Mouse (Mus musculus) ovary, postnatal 36 days (tissue): ENCODE measurements around the gene Trak1.

Source experiments
- DNase-seq: peaks from one replicate; pipeline ENCODE4 v3.0.0; 2022; ENCODE audit warnings: low spot score, mixed read lengths

The Trak1 gene

DNA sequence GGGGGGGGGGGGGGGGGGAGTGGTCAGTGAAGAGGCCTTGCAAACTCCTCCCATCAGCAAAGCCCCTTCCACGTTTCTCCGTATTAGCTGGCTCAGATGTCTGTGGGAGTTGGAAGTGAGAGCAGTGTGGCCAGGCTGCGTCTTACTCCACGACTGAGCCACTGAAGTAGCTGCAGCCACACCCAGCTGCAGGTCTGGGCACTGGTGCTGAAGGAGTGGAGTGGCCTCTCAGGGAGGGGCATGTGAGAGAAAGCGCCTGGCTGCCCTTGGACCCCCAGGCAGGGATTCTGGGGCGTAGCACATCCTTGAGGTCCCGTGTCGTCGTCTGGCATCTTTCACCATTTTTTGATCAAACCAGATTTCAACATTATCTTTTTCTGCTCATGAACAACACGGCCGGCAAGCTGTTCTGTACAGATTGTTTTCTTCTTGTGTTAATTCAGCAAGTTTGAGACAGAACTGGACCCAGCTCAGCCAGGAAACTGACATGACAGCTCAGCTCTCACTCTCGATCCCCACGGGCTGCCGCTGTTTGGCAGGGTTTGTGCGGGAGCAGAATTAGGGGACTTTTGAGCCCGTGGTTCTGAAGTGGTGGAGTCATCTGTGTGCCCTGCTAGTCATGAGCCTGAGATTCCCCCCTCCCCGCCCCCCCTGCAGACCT is 100.9 kb downstream of the Trak1 start:
- DNase-seq = no peak

DNA sequence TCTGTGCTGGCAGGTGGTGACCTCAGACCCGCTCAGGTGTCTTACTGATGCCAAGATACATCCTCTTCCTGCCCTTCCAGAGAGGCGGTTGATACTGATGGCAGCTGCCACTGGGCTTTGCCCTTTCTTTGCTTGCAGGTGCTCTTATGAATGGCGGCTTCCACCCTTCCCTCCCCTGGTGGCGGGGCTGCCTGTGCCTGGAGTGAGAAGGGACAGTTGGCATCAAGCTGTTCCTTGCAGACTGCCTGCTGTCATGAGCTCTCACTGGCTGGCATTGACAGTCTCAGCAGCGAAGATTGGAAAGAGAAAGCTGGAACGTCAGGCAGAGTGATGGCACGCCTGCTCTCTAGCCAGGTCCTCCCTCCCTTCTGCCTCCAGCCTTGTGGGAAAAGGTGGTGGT is 101.5 kb downstream of the Trak1 start:
- no peak for DNase-seq

DNA sequence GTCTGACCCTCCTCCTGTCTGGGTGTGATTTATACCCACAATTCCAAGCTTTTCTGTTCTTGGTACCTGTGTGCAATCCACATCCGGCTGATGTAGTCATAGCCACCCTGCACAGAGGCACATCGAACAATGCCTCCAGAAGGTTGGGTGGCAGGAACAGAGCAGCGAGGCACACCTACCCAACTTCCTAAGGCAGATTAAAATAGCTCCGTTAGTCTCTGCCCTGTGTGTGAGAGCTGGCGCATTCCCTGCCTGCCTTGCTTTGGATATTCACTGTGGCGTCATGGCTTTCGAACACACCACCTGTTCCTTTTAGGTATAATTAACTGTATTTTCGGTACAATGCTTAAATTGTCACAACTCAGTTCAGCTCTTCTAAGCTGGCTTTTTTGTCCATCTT is 103.3 kb downstream of the Trak1 start:
- no peak for DNase-seq

DNA sequence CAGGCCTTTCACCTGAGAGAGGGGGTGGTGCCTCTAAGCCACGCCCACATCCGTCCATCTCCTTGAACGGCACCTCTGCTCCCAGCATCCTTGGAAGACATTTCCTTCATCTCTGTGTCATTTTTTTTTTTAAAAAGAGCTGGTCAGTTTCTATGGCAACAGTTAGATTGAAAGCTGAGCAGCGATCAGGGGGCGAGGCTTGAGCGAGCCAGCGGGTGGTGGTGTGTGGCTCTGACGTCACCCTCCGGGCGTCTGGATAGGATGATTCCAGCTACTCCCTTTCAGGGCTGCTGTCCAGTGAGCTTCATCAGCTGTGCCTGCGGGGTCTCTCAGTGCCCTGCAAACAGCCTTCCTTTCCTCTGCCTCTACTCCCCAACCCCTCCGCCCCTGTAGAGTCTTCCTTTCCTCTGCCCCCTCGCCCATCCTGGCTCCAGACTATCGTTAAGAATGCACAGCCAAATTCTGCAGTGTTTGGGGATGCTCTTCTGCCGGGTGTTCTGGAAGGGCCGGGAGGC is 105.9 kb downstream of the Trak1 start:
- DNase-seq = peak; percentile 48

DNA sequence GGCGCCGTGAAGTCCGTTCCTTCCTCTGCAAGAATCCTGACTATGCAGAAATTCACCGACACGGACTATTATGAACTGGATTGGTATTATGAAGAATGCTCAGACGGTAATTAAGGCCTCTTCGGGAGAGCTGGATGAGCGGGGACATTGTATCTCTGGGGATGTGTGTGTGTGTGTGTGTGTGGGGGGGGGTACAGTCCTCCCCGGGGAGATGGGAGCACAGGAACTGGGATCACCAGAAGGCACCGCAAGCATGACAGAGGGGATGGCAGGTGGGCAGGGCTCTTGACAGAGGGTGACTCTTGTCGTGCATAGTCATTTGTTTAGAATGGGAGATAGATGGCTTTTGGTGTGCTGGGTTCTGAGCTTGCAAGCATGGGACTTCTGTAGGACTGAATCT is 106.4 kb downstream of the Trak1 start:
- no peak for DNase-seq

DNA sequence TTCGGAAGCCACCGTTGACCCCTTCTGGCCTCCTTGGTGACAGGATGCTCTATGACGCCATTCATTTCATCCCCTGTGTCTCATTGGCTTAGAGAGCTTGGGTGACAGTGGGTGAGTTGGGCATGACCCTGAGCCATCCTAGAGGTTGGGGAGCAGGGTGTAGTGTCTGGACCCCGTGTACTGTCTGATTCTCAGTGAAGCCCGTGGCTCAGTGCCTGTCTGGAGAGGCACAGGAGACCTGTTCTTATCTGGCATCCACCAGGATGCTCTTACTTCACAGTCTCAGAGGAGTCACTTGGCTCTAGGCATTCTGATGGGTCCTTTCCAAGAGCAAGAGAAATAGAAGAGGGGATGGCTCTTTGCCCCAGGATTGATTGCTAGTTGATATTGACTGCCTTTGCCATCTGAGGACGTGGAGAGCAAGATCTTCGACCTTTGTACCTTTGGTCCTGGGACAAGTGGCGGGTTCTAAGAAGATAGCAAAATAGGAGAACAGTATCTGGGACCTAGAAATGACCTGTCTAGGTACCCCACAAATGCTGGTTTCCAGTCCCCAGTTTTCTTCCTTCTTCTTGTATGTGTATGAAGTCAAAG is 107.9 kb downstream of the Trak1 start:
- DNase-seq = no peak

DNA sequence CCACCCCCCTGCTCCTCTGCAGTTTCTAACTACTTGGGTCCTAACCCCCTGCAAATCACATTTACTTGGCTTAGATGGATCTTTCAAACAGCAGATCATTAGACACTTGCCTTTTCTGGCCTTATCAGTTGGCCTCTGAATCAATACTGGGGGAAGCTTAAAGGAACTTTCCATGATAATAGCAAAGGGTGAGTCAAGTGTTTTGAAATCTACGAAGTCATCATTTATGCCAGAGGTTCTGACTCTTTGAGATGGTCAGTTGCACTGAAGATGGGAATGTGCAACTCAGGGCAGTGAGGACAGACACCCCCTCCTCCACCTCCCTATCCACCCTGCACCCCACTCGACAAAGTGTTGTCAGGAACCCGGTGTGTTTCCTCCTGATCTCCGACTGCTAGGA is 108.5 kb downstream of the Trak1 start:
- DNase-seq = no peak

DNA sequence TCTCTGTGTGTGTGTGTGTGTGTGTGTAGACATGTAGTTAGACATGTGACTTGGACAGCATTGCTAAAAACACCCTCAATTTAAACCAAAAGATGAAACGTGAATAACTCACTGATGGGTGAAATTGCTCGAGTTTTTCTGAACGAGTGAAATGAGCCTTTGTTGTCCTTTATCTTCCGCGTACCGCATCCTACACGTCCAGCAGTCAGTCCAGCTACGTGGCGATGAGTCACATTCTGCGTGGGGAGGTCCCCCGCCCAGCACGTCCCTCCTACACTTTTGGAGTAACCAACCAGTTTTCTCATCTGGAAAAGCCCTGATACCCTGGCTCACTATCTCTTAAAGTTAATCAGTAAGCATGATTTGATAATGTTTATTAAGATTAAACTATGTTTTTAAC is 116.9 kb downstream of the Trak1 start:
- DNase-seq = no peak

DNA sequence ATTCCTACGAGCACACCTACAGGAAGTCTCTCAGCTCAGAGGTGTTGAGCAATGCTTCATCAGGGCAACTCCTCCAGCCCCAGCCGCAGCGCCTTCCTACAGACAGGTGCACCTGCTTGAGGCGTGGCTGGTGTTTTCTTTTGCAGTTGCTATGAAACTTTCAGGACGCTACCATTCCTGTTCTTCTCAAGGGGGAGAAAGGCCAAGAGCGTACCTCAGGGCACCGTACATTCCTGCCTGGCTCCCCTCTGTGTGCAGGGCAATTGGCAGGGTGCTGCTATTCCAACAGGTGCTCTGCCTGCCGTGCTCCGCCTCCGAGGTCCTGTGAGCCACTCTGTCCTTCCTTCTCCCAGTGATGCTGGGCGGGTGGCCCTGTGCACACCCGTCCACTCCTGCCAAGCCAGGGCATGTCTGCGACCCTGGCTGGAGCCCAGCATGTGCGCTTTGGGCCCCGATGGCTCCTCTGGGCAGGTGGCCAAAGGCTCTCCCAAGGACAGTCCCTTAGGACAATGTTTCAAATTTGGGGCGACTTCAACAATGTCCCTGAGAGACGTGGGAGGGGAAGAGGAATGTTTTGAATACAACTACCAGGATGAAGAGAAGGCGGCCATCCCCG is 118.4 kb downstream of the Trak1 start:
- DNase-seq = peak; percentile 80

DNA sequence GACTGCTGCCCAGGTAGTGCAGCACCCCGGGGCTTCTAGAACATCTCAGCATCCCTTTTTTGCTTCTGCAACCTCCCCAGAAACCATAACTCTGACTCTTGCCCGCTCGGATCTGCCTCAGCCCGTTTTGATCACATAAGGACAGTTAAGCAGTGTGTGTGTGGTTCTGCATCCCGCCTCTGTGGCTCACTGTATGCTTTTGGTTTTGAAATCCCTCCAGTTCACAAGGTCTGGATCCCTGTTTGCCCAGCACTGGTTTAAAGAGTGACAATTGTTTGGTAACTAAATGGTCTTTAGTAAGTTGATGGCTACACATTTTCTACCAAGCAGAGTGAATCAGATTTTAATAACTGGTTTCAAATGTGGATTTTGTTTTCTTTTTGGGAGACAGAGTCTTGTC is 119.2 kb downstream of the Trak1 start:
- DNase-seq = no peak

DNA sequence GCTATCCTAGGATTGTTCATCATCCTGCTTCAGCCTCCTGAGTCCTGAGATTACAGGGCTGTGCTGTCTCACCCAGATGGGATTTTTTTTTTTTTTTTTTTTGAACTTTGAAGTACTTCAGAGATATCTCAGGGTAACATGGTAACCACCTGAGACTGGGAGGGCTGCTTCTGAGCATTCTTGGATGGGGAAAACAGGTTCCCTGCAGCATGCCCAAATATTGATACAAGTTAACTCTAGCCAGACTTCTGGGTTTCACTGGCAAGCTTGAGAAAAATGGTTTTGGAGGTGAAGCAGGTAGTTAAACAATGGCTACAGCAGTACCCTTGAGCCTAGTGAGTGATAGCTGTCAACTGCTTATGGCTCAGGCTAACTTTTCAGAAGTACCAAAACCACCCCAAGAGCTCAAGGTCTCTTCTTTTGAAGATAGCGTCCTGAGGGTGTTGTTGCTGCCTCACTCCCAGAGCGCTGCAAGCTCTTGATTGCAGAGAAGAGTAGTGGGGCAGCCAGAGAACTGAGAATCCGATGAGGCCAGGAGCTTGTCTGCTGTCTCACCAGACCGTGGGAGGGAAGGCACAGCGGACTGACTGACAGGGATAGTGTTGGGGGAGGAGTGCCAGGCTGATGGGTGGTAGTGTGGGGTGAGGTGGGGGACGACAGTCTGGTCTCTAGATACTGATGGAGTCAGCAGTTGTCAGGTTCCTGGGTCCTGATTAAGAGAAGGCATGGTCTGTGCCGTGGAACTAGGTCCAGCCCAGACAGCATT is 119.8 kb downstream of the Trak1 start:
- no peak for DNase-seq

DNA sequence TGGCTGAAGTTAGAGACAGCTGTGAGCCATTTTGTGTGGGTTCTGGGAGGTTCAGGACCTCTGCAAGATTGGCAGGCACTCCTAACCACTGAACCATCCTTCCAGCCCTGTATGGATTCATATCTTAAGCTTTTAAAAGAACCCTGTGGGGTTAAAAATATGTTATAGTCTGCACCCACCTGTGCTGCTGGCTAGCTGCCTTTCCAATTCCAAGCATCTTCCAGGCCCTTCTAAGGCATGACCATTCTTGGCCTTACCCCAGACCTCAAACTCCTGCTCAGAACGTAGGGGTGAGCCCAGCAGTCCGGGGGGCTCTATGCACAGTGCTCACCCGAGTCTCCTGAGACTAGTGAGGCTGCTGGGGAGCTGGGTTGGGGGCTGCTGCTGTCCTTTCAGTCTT is 121.7 kb downstream of the Trak1 start:
- DNase-seq = no peak

DNA sequence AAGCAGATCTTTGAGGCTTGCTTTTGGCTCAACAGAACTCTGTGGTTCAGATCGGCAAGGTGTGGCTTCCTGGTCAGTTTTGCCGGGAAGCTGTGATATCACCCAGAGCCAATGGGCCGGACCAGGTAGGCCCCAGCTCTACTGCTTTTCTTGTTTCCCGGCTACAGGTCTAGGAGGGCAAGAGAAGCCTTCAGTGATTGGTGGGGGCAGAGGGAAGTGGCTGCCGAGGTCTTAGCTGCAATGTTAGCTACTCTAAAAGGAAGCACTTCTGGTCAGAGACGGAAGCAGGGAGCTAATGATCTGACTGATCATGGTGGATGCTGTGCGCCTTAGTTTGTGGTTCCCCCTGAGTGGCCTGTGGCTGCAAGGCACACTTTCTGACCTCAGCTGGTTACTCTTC is 122.3 kb downstream of the Trak1 start:
- no peak for DNase-seq

DNA sequence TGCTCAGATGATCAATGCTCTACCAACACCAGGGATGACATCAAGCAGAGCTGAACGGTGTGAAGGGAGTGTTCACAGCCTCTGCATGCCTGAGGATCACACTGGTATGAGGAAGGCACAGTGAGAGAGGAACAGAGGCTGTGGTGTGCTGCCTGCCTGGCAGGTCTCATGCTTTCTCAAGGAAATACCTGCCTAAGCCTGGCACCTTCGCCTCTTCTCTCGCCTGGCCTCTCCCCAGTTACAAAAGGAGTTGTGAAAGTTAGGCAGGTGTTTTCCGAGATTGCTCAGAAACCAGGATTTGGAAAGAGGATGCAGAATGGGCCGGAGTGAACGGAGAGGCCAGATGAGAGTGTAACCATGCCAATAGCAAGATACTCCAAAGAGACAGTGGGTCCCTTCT is 123.5 kb downstream of the Trak1 start:
- DNase-seq = no peak

DNA sequence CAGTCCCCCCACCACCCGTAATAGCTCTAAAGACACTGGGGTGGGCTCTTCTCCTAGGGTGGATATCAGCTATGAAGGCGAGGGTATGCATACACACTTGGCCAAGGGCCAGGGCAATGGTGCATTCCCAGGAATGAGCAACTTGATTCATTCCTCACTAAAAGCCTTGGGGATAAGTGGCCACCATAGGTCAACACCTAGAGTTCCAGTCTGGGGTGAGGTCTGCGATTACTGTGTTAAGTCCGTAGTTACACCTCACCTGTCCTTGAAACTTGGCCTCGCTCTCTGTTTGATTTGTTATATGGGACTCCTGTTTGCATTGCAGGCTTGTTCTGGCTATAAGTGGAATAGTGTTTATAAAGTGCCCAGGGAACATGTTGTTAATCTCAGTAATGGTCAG is 125.1 kb downstream of the Trak1 start:
- no peak for DNase-seq

DNA sequence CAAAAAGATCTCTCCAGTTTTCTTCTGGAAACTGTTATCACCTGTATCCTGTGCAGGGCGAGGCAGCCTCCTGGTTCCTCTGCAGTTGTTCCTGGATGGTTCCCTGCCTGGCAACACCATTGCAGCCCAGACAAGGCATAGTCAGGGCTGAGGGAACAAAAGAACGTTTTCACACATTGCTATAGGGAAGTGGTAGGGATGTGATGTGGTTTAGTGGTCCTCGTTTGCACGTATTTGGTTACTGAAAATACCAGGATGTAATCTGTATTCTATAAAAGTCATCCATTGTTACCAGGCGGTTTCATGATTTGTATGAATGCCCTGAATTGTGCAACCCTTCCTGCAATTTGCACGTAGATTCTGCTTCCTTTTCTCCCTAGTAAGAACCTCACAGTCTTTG is 126.3 kb downstream of the Trak1 start:
- DNase-seq = no peak

DNA sequence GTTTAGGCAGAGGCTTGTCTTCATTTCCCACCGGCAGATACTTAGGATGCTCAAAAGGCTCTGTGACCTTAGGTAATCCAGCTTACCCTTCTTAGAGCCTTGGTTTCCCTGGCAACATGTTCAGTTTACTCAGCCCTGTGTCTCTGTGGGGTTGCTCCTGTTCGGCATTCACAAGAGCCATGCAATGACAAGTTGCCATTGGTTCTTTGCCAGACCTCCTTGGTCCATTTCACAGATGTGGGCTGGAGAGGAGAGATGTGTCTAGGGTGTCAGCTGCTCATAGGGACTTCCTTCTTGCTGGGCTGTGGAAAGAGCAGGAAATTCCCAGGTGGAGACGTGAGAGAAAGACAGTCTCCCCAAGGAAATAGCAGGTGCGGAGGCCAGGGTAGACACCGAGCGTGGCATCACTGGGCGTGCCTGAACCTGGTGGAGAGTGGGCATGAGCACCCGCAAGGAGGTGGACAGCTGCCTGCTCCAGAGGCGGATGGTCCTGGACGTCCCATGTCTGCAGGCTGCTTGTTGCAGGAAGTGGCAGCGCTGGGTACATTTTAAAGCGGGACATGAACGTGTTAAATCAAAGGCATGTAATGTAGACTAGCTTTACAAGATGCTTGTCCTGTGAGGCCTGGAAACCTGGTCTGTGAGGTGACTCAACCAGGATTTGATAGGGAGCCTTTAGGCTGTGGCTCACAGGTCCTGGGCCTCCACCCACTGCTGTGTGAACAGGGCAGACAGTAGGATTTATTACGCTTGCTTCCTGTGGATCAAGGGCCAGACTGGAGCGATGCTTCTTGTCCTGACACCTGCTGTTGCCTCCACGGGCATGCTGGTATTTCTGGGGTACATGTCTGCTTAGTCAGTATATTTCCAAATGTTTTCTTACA is 127.2 kb downstream of the Trak1 start:
- DNase-seq = no peak

DNA sequence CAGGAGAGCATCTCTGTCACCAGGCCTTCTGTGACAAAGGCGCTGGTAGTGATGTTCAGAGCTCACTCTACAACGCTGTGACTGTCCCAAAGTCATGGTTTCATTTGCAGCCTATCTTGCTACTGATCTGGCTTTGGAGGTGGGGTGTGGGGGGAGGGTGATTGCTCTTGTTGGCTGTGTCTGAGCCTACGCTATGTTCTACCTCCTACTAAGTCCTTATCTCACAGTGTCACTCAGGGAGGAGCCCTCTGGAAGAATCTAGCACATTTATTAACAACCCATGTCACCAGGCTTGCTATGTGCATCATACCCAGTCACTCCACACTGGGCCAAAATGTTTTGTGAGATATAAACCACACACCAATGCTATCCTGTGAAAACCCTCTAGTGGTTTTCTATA is 129.1 kb downstream of the Trak1 start:
- no peak for DNase-seq

DNA sequence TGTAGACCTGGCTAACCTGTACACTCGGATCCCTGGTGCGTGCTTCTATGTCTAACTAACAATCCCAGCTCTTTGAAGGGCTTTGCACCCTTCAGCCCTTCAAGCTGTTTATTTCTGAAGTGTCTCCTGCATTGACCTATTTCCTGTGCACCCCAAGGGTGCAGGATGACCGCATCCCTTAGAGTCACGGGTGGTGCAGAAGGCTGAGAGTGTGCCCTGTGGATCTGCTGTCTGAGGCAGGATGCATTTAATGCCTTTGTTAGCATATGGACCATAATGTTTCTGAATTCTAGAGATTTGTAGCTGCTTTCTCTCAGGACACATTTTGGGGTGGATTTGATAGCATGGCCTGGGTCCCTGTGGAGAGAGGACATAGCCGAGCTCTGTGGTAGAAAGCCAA is 129.6 kb downstream of the Trak1 start:
- no peak for DNase-seq

DNA sequence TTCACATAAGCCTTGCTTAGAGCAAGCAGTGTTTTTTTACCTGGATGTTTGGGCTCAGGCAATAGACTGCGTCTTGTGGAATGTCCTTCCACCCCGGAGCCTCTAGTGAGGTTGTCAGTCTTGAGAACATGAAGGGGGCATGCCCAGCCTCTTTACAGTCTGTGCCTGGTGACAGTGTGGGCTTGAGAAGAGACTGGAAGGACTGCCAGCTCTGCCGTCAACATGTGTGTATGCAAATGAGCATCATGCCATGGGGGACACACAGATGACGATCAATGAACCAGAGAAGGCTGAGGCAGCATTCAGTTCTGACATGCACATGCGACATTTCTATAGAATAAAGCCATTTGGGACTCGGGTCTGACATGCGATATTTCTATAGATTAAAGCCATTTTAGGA is 132.3 kb downstream of the Trak1 start:
- no peak for DNase-seq

DNA sequence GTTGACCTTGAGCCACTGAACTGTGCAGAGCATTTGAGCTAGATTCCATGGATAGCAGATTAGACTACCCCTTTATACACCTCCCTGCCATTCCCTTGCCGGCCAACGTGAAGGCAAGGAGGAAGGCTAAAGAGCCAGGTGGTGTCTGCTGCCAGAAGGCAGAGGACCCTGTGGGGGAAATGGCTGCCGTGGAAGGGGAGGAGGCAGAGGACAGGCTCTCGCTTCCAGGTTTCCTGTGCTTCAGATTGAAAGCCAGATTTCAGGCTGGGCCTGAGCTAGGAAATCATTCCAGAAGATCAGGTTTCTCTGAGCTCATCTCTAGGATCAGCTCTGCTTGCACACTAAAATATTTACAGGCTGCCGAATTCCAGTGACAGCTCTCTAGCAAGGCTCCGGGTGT is 133.1 kb downstream of the Trak1 start:
- DNase-seq = no peak
